Mouse (Mus musculus): ENCODE measurements around the gene Ushbp1.

- TF ChIP-seq POLR2A (IDR thresholded peaks at IDR 0.05; ENCODE audit: low read depth, low read length) (no peak), CTCF (IDR thresholded peaks at IDR 0.05; ENCODE audit: extremely low read depth, insufficient read length, insufficient replicate concordance, low read depth, low read length) (no peak)
Observed at GRCm38 (mm10) chr8:71358026-71358425, 37.6 kb downstream of the Ushbp1 start.
